Mouse (Mus musculus): Measurements from ENCODE around the gene Ltc4s.

Ltc4s gene

DNA sequence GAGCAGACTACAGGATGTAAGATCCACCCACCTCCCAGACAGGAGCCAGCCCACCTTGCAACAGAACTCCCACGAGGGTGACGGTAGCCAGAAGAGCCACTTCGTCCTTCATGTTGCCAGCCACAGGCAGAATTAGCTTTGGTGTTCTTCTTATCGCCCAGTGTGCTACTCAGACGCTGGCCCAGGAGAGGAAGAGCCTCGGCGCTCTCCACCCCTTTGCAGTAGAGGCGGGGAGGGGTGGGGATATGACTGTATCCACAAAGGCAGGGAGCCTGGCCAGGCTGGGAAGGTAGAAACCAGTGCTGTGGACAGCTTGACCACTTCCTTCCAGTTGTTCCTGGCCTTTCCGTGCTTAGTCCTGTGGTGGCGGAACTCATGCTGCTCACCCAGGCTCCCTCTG, at the start of gene Ltc4s:
Gene Ltc4s (minus strand): TSS at position 293 of the 400 bp plus-strand sequence.
- DNase-seq, result no peak

GRCm38 (mm10) chr11:50286428-50286827, 48.0 kb upstream of the Ltc4s start:
- no peak for DNase-seq

GRCm38 (mm10) chr11:50285696-50286095, 47.3 kb upstream of the Ltc4s start:
- no peak for DNase-seq

- no peak for DNase-seq
Measured at GRCm38 (mm10) chr11:50285263-50285662, 46.8 kb upstream of the Ltc4s start.

DNA sequence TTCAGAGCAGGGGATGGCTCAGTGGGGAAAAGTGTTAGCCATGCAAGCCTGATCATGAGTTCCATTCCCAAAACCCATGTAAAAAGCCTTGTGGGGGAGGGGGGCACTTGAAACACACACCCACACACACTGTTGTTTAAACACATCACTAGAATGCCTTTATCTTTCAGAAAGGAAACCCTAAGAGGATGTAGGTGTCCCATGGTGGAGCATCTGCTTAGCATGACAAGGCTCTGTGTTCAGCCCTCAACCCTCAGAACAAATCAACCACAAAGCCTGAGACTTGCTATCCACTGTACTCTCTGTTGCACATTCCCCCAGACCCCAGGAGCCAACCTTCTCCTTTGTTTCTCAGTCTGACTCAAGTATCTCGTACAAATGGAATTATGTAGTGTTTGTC, 41.6 kb upstream of the Ltc4s start:
- peak; percentile 14 for DNase-seq

GRCm38 (mm10) chr11:50279005-50279404, 40.6 kb upstream of the Ltc4s start:
- DNase-seq, result no peak

DNA sequence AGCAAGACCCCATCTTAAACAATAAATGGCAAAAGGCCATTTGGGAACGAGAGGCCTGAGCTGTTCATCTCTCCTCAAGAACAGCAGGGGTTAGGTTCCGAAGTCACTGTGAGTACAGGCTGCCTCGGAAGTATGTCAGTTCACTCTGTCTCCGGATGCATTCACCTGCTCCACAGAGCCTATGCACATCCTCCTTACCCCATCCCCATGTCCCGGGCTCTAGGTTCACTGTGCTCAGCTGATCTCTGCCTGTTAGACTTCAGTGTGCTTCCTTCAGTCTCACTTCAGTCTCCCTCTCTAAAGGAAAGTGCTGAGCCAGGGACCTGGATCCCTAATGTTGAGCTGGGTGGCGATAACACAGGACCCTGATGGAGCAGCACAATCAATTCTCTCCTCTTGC, 39.3 kb upstream of the Ltc4s start:
- DNase-seq, result no peak

GRCm38 (mm10) chr11:50277025-50277424, 38.6 kb upstream of the Ltc4s start:
- no peak for DNase-seq

GRCm38 (mm10) chr11:50275568-50276151, 37.2 kb upstream of the Ltc4s start:
- DNase-seq, result no peak

DNA sequence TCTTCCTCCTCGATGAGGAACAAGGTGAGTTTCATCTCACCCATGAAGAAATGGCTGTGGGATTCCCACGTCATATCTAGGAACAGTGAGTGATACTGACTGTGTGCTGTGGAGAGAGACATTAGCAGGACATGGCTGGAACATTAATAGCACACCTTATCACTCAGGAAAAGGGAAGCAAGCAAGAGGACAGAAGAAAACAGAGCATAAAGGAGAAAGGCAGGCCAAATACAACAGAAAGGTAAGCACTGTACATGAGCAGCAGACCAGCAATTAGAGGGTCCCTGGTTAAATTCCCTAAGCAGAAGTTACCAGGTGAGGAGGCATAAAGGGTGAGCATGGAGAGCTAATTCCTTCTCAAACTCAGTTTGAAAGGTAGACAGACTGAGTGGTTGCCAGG, 36.7 kb upstream of the Ltc4s start:
- no peak for DNase-seq

DNA sequence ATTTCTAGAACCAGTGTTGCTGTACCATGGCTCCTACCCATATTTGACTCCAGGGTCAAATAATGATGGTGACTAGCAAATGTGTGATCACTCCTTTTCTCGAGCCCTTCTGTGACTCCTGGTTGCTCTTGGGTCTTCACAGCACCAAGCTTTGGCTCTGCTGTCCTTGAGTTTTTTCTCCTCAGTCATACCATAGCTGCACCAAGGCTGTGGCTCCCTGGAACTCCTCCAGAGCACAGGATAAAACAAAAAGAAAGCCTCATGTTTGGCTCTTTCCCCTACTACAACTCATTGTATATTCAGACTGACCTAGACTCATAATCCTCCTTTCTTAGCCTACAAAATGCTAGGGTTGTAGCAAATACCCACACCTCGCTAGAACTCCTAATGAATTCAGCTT, 34.4 kb upstream of the Ltc4s start:
- no peak for DNase-seq

DNA sequence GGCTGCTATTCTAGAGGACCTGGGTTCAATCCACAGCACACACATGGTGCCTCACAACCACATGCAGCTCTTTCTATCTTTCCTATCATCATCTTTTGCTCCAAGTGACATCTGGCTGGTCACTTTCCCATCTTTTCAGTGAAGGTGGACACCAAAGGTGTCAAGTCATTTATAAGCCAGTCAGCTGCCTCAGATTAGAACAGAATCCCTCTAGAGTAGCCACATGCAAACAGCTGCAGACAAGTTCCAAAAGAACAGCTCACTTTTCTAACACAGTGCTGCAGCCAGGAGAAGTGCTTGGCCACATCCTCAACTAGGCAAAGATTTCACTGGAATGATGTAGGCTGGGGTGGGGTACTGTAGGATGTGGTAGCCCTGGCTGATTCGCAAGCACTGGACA, 31.5 kb upstream of the Ltc4s start:
- DNase-seq, result no peak

- DNase-seq, result peak; percentile 49
Measured at GRCm38 (mm10) chr11:50269163-50269562, 30.7 kb upstream of the Ltc4s start.

DNA sequence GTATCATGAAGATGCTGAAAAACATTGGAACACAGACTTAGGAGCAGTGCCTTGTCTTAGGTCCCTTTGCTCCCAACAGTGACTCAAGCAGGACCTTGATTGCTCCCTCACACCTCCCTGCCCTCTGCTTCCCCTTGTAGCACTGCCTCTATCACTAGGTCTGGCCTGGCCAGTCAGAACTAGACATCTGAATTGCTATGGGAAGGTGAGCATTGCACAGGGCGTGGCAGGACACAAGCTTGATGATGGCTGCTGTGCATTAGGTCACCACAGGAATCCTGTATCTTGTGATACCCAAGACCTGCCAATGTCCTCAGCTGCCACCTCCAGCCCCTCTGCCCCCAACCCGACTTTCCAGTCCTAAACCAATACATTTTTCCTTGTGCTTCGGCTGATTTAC, 28.6 kb upstream of the Ltc4s start:
- DNase-seq, result no peak

- no peak for DNase-seq
Measured at GRCm38 (mm10) chr11:50265931-50266330, 27.5 kb upstream of the Ltc4s start.

- DNase-seq, result no peak
Measured at GRCm38 (mm10) chr11:50263198-50263597, 24.8 kb upstream of the Ltc4s start.

- no peak for DNase-seq
Measured at GRCm38 (mm10) chr11:50262020-50262419, 23.6 kb upstream of the Ltc4s start.

- no peak for DNase-seq
Measured at GRCm38 (mm10) chr11:50258310-50258709, 19.9 kb upstream of the Ltc4s start.

- DNase-seq, result no peak
Measured at GRCm38 (mm10) chr11:50256615-50257014, 18.2 kb upstream of the Ltc4s start.

GRCm38 (mm10) chr11:50254010-50254580, 15.7 kb upstream of the Ltc4s start:
- no peak for DNase-seq

GRCm38 (mm10) chr11:50253393-50253792, 15.0 kb upstream of the Ltc4s start:
- DNase-seq, result no peak

DNA sequence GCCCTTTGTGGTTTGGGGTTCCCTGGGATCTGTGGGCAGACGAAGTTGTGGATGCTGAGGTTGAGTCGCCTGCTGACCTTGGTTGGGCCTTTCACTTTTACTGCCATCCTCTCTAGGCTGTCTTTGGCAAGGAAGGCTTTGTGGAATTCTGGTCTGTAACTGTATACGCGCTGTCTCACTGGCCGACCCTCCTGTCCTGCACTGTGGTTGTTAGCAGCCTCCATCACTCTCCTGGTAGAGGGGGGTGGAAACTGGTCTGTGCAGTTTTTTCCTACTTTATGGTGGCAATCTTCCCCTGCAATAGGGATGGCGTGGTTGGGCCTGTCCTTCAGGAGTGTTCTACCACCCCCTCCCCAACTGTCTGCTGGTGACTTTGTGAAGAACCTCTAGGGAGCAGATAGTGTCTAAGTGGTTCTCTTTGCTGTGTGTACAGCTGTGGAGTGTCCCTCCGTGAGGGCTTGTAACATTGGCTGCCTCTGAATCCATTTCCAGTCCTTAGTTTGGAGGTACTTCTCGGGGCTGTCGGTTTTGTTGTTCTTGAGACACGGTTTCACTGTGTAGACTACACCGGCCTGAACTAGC, 14.4 kb upstream of the Ltc4s start:
- no peak for DNase-seq

DNA sequence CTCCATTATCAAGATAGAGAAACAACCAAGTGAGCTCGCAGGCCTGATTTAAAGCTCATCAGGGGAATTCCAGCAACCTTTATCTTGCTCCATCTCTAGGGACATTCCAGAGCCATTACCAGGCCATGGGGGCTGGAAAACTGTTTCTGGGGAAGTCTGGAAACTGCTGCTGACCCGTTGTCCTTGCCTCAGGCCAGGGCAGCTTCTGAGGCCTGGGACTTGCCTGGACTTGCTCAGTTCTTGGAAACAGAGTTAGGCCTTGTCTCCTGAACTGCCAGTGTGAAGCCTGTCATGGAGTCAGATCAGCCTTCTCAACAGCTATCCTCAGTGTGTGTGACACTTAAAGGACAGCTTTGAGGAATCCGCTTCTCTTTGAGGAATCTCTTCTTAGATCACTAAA, 13.8 kb upstream of the Ltc4s start:
- DNase-seq, result no peak

- no peak for DNase-seq
Measured at GRCm38 (mm10) chr11:50248473-50249171, 10.2 kb upstream of the Ltc4s start.

Measured in thymus, postnatal 14 days (tissue).